Mouse (Mus musculus) liver, embryonic 12.5 days (tissue): ENCODE measurements around the gene Calca. TPM values are rescaled to one million over a fixed set of nuclear protein-coding genes. Genes with fewer than 3 reads are reported as not detected.

Experiments
- polyA plus RNA-seq: library from polyadenylated mRNA; unstranded; fragments of >200 nt; fragmentation: Nextera tagmentation; extraction: Ambion mirVana; gene quantifications from 2 replicates; pipeline ENCODE4 v1.2.1, GENCODE M21; 2016

Calca gene
- polyA plus RNA-seq, 1 experiment from 2014 or later: not detected

Other genes with a start within 250 kb of the Calca start
- gene Pde3b, start 221.1 kb downstream of the Calca start, polyA plus RNA-seq: 5.1 and 5.2 TPM in 2 replicates
- 0.68 and 1.4 TPM in 2 replicates for gene Cyp2r1, start 73.4 kb downstream of the Calca start, polyA plus RNA-seq
- gene Calcb, start 82.3 kb upstream of the Calca start, polyA plus RNA-seq: not detected in 2 replicates
- 3.2 and 3.7 TPM in 2 replicates for gene Insc, start 107.3 kb upstream of the Calca start, polyA plus RNA-seq